Mouse (Mus musculus) heart, adult 2 months (tissue): ENCODE measurements around the gene Lgals2.

Experiments
- CTCF ChIP-seq: fragments of 200-600 bp; IDR thresholded peaks from 2 replicates; pipeline ENCODE4 v1.8.1; 2022; ENCODE audit warnings: antibody characterized with exemption, mild to moderate bottlenecking, moderate library complexity
- EP300 ChIP-seq: fragments of 200-500 bp; IDR thresholded peaks from 2 replicates; pipeline ENCODE4 v1.6.1; 2011; ENCODE audit warnings: low read depth, low read length, control low read depth; ENCODE audit not compliant: insufficient read depth
- POLR2A ChIP-seq: fragments of 200-500 bp; IDR thresholded peaks from 2 replicates; pipeline ENCODE4 v1.6.1; 2011; ENCODE audit warnings: mild to moderate bottlenecking, low read depth, low read length, control low read depth; ENCODE audit not compliant: insufficient read depth

- TF ChIP-seq POLR2A: no peak
- no peak for TF ChIP-seq CTCF
- no peak for TF ChIP-seq EP300
Observed at GRCm38 (mm10) chr15:78875537-78875936, 20.2 kb upstream of the Lgals2 start.
